Mouse (Mus musculus): Measurements from ENCODE around the gene Kat6b. TPM values are rescaled to one million over a fixed set of nuclear protein-coding genes. Genes with fewer than 3 reads are reported as not detected.

Gene Kat6b
- total and polyA plus RNA-seq, 2 experiments from 2014 or later, result 15.2 to 23.1 TPM

DNA sequence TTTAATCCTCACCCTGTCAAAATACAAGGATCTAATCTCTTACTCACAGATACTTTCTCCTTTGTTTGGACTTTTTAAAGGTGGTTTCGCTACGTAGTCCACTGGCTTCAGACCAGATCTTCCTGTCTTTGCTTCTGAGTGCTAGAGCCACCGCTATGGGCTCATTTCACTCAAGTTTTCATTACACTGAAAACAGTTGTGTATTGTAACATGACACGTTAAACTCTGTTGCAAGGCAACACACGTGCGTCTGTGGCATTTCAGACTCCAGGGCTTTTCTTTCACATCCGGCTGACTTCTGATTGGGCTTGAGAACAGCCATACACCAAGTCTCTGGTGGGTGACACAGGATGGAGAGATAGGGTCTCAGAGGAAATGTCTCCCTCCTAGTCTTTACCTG lies 66.1 kb downstream of the Kat6b start:
- DNase-seq (ENCODE audit: low spot score) (no peak), ATAC-seq (ENCODE audit: low FRiP score) (no peak)
- Histone ChIP-seq H3K4me1 (ENCODE audit: insufficient read depth, low read length) (peaks cover 22% of the 10 kb centered on the region), H3K4me2 (ENCODE audit: low read depth, low read length, poor library complexity, severe bottlenecking) (no peak overlapping the region), H3K9me3 (ENCODE audit: low read length) (no peaks in the 10 kb centered on the region), H3K9ac (replicated peaks; ENCODE audit: low read length, poor library complexity, severe bottlenecking) (no peak overlapping the region), H3K36me3 (ENCODE audit: insufficient read depth, low read length) (no peaks in the 10 kb centered on the region), H3K27me3 (ENCODE audit: insufficient read depth, low read length) (no peaks in the 10 kb centered on the region), H3K27ac (ENCODE audit: low read depth, low read length) (peak overlapping the region; percentile 47), H3K4me3 (ENCODE audit: low read depth, low read length) (no peak overlapping the region)
- WGBS, result 25% methylated on average over 7 of the region's 7 CpGs
- TF ChIP-seq CTCF (IDR thresholded peaks at IDR 0.05), result no peak

DNA sequence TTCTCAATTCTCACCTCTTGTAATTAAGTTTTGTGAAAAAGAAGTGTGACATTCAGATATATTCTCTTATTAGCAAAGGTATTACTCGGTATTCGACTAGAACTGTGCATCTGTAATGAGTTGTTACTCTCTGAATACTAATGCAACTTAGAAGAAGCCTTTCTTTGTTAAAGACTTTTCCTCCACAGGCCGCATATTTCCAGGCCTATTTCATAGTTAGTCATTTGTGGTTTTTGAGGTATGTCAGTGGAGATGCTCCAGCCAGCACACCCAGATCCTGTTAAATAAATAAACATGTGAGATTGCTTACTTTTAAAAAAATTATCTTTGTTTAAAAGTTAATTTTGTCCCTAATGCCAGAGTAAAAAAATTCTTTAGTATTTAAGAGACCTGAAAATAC lies 66.7 kb downstream of the Kat6b start:
- H3K9ac ChIP-seq (replicated peaks; ENCODE audit: low read length, poor library complexity, severe bottlenecking), result no peak overlapping the region
- no peaks in the 10 kb centered on the region for H3K27me3 ChIP-seq (ENCODE audit: insufficient read depth, low read length)
- no peak for DNase-seq (ENCODE audit: low spot score)
- no peak overlapping the region for H3K4me3 ChIP-seq (ENCODE audit: low read depth, low read length)
- H3K27ac ChIP-seq (ENCODE audit: low read depth, low read length), result peak overlapping the region; percentile 47; the same call in 1 of the 2 replicates
- H3K4me1 ChIP-seq (ENCODE audit: insufficient read depth, low read length), result peaks cover 22% of the 10 kb centered on the region
- H3K36me3 ChIP-seq (ENCODE audit: insufficient read depth, low read length), result no peaks in the 10 kb centered on the region
- TF ChIP-seq CTCF (IDR thresholded peaks at IDR 0.05), result no peak
- H3K4me2 ChIP-seq (ENCODE audit: low read depth, low read length, poor library complexity, severe bottlenecking), result no peak overlapping the region
- WGBS, result 16% methylated on average over 3 of the region's 3 CpGs
- ATAC-seq (ENCODE audit: low FRiP score), result no peak
- H3K9me3 ChIP-seq (ENCODE audit: low read length), result no peaks in the 10 kb centered on the region

GRCm38 (mm10) chr14:21548952-21549607 lies 67.8 kb downstream of the Kat6b start:
- Histone ChIP-seq H3K36me3 (ENCODE audit: insufficient read depth, low read length) (no peaks in the 10 kb centered on the region), H3K4me2 (ENCODE audit: low read depth, low read length, poor library complexity, severe bottlenecking) (no peak overlapping the region), H3K9ac (replicated peaks; ENCODE audit: low read length, poor library complexity, severe bottlenecking) (no peak overlapping the region), H3K27me3 (ENCODE audit: insufficient read depth, low read length) (no peaks in the 10 kb centered on the region), H3K4me1 (ENCODE audit: insufficient read depth, low read length) (peaks cover 22% of the 10 kb centered on the region), H3K9me3 (ENCODE audit: low read length) (no peaks in the 10 kb centered on the region), H3K27ac (ENCODE audit: low read depth, low read length) (no peak overlapping the region), H3K4me3 (ENCODE audit: low read depth, low read length) (no peak overlapping the region)
- DNase-seq (ENCODE audit: low spot score) (no peak), ATAC-seq (ENCODE audit: low FRiP score) (no peak)
- WGBS, result 80% methylated on average over 6 of the region's 6 CpGs
- TF ChIP-seq CTCF (IDR thresholded peaks at IDR 0.05), result no peak

GRCm38 (mm10) chr14:21549608-21550115 lies 68.4 kb downstream of the Kat6b start:
- DNase-seq (ENCODE audit: low spot score), result no peak
- no peak for ATAC-seq (ENCODE audit: low FRiP score)
- no peak overlapping the region for H3K4me2 ChIP-seq (ENCODE audit: low read depth, low read length, poor library complexity, severe bottlenecking)
- H3K27me3 ChIP-seq (ENCODE audit: insufficient read depth, low read length), result no peaks in the 10 kb centered on the region
- no peaks in the 10 kb centered on the region for H3K36me3 ChIP-seq (ENCODE audit: insufficient read depth, low read length)
- H3K9me3 ChIP-seq (ENCODE audit: low read length), result no peaks in the 10 kb centered on the region
- TF ChIP-seq CTCF (IDR thresholded peaks at IDR 0.05), result no peak
- WGBS, result 78% methylated on average over 6 of the region's 6 CpGs
- H3K4me1 ChIP-seq (ENCODE audit: insufficient read depth, low read length), result peaks cover 22% of the 10 kb centered on the region
- no peak overlapping the region for H3K27ac ChIP-seq (ENCODE audit: low read depth, low read length)
- no peak overlapping the region for H3K4me3 ChIP-seq (ENCODE audit: low read depth, low read length)
- H3K9ac ChIP-seq (replicated peaks; ENCODE audit: low read length, poor library complexity, severe bottlenecking), result no peak overlapping the region

DNA sequence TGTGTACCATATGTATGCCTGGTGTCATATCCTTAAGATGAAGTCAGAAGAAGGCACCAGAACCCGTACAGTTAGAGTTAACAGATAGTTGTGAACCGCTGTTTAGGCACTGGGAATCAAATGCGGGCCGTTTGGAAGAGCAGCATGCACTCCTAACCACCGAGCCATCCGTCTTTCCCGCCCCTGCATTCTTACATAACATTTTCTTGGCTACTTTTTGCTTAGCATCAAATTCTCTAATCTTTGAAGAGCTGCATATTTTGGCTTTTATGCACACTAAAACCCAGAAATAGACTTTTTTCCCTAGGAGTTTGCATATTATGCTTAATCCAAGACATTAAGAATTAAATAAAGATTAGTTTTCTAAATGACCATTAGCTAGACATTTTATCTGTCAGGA lies 69.3 kb downstream of the Kat6b start:
- ATAC-seq (ENCODE audit: low FRiP score), result no peak
- Histone ChIP-seq H3K27ac (ENCODE audit: low read depth, low read length) (no peak overlapping the region), H3K4me2 (ENCODE audit: low read depth, low read length, poor library complexity, severe bottlenecking) (no peak overlapping the region), H3K36me3 (ENCODE audit: insufficient read depth, low read length) (no peaks in the 10 kb centered on the region), H3K9me3 (ENCODE audit: low read length) (no peaks in the 10 kb centered on the region), H3K4me1 (ENCODE audit: insufficient read depth, low read length) (peaks cover 20% of the 10 kb centered on the region), H3K27me3 (ENCODE audit: insufficient read depth, low read length) (no peaks in the 10 kb centered on the region), H3K4me3 (ENCODE audit: low read depth, low read length) (no peak overlapping the region), H3K9ac (replicated peaks; ENCODE audit: low read length, poor library complexity, severe bottlenecking) (no peak overlapping the region)
- TF ChIP-seq CTCF (IDR thresholded peaks at IDR 0.05), result no peak
- DNase-seq (ENCODE audit: low spot score), result no peak
- 83% methylated on average over 7 of the region's 7 CpGs for WGBS

GRCm38 (mm10) chr14:21551655-21552054 lies 70.4 kb downstream of the Kat6b start:
- H3K4me1 ChIP-seq (ENCODE audit: insufficient read depth, low read length), result peaks cover 15% of the 10 kb centered on the region; the same call in 1 of the 2 replicates
- 89% methylated on average over 7 of the region's 7 CpGs for WGBS

More at GRCm38 (mm10) chr14:21551655-21552054, 70.4 kb downstream of the Kat6b start:
- Histone ChIP-seq H3K27me3 (ENCODE audit: insufficient read depth, low read length) (no peaks in the 10 kb centered on the region), H3K9ac (replicated peaks; ENCODE audit: low read length, poor library complexity, severe bottlenecking) (no peak overlapping the region), H3K4me3 (ENCODE audit: low read depth, low read length) (no peak overlapping the region), H3K36me3 (ENCODE audit: insufficient read depth, low read length) (no peaks in the 10 kb centered on the region), H3K9me3 (ENCODE audit: low read length) (no peaks in the 10 kb centered on the region), H3K4me2 (ENCODE audit: low read depth, low read length, poor library complexity, severe bottlenecking) (no peak overlapping the region), H3K27ac (ENCODE audit: low read depth, low read length) (no peak overlapping the region)
- no peak for TF ChIP-seq CTCF (IDR thresholded peaks at IDR 0.05)
- DNase-seq (ENCODE audit: low spot score) (no peak), ATAC-seq (ENCODE audit: low FRiP score) (no peak)
